In genomic region chr14:31132491-31132975, GRCm38 (mm10) we compare ENCODE assay signal across 7 mouse cellular contexts. TPM values are rescaled to one million over a fixed set of nuclear protein-coding genes. Genes with fewer than 3 reads are reported as not detected.
A peak's percentile ranks its signal among the peaks of the same experiment; 100 is the strongest.
DNase-seq lines count a peak whose midpoint lies in the region; ATAC-seq and TF ChIP-seq lines count a peak whose summit lies in the region.

No protein-coding gene starts in this region.

- TF ChIP-seq CTCF in G1E (IDR thresholded peaks at IDR 0.05; ENCODE audit: low read depth, low read length): no peak

- peak overlapping the region; percentile 75 for H3K4me2 ChIP-seq in hindbrain, embryonic 13.5 days

- peak overlapping the region; percentile 92 for H3K9ac ChIP-seq in hindbrain, embryonic 13.5 days

- no peak overlapping the region for H3K27ac ChIP-seq in hindbrain, embryonic 13.5 days
- H3K27ac ChIP-seq in macrophage: no peak overlapping the region

- no peaks in the 10 kb centered on the region for H3K9me3 ChIP-seq in G1E (replicated peaks)
- no peaks in the 10 kb centered on the region for H3K9me3 ChIP-seq in hindbrain, embryonic 13.5 days

- peaks cover 41% of the 10 kb centered on the region for H3K79me2 ChIP-seq in macrophage (ENCODE audit: inconsistent target)

- H3K36me3 ChIP-seq in G1E (replicated peaks) (peaks cover 54% of the 10 kb centered on the region), macrophage (ENCODE audit: inconsistent target) (peaks cover 23% of the 10 kb centered on the region; the same call in 1 of the 2 replicates)
- peaks cover 31% of the 10 kb centered on the region for H3K36me3 ChIP-seq in hindbrain, embryonic 13.5 days

- H3K4me3 ChIP-seq in G1E (ENCODE audit: low read depth, low read length) (peak overlapping the region; percentile 97), macrophage (ENCODE audit: inconsistent target) (peak overlapping the region; percentile 64)
- H3K4me3 ChIP-seq in hindbrain, embryonic 13.5 days: peak overlapping the region; percentile 87

- no peaks in the 10 kb centered on the region; the same call in 1 of the 2 replicates for H3K27me3 ChIP-seq in G1E (ENCODE audit: insufficient read depth, low read length)
- no peaks in the 10 kb centered on the region for H3K27me3 ChIP-seq in hindbrain, embryonic 13.5 days

- DNase-seq in G1E (ENCODE audit: low spot score): no peak
- DNase-seq in c-Kit-positive CD71-positive TER-119-positive erythroid progenitor cells, embryonic 14.5 days (ENCODE audit: low spot score): peak; percentile 53
- no peak for DNase-seq in layer of hippocampus, postnatal 14 days (ENCODE audit: low spot score in 2 of 2)
- DNase-seq in ovary, postnatal 36 days (ENCODE audit: low spot score): no peak

- WGBS in hindbrain, embryonic 13.5 days: 87% methylated on average over 7 of the region's 7 CpGs
- WGBS in macrophage (ENCODE audit: missing documents): 96% methylated on average over 6 of the region's 7 CpGs

- no peak for ATAC-seq in G1E (ENCODE audit: extremely low read depth, insufficient number of reproducible peaks, low FRiP score, poor library complexity, severe bottlenecking)
- ATAC-seq in hindbrain, embryonic 13.5 days (ENCODE audit: low FRiP score): no peak
- no peak for ATAC-seq in erythroid progenitor cell, adult 5-6 weeks (replicated peaks; ENCODE audit: low FRiP score, poor library complexity, severe bottlenecking)

- H3K4me1 ChIP-seq in G1E (ENCODE audit: insufficient read depth, low read depth, low read length): peaks cover 79% of the 10 kb centered on the region
- peaks cover 50% of the 10 kb centered on the region for H3K4me1 ChIP-seq in hindbrain, embryonic 13.5 days (replicated peaks)

RNA-seq across cellular contexts. Expression of gene Nt5dc2, which starts 1.7 kb away (rescaled TPM):
- total RNA-seq in G1E (2014; fragmentation: Nextera tagmentation) (213 and 233 TPM in 2 replicates), G1E (2017) (136 and 175 TPM in 2 replicates)
- polyA plus RNA-seq in G1E (2012) (381 and 572 TPM in 2 replicates), macrophage (2018) (64.0 to 97.6 TPM (median 77.4 TPM) in 3 replicates)
- polyA plus RNA-seq in hindbrain, embryonic 13.5 days (2015; fragmentation: Nextera tagmentation; extraction: Ambion mirVana): 273 and 282 TPM in 2 replicates
- 10 to 100 TPM in 11 of 26 experiments, 1 to 10 TPM in 15; 1.8 to 37.0 (median 8.3) TPM for total RNA-seq in macrophage (2018; cell fraction: chromatin; rRNA removed)
- 100 to 1,000 TPM in 5 of 26 experiments, 10 to 100 TPM in 21; 25.4 to 119 (median 52.7) TPM for total RNA-seq in macrophage (2018; cell fraction: cytosol; rRNA removed)
- 10 to 100 TPM in 21 of 26 experiments, 1 to 10 TPM in 5; 6.5 to 49.6 (median 15.5) TPM for total RNA-seq in macrophage (2018; cell fraction: nucleus; rRNA removed)
- total RNA-seq in erythroid progenitor cell, adult 5-6 weeks (2015; ENCODE audit: low replicate concordance): 10.9 and 25.2 TPM in 2 replicates
- 9.9 and 11.0 TPM in 2 replicates for total RNA-seq in erythroid progenitor cell, adult 5-6 weeks (2017; ENCODE audit: low replicate concordance)
- total RNA-seq in layer of hippocampus, postnatal 14 days (2021): 10 to 100 TPM; 15.2 to 18.8 TPM

RNA-seq across cellular contexts. Expression of gene Smim4, which starts 3.8 kb away (rescaled TPM):
- total RNA-seq in G1E (2014; fragmentation: Nextera tagmentation): 32.1 and 36.7 TPM in 2 replicates
- 167 and 173 TPM in 2 replicates for total RNA-seq in G1E (2017)
- polyA plus RNA-seq in G1E (2012): 71.4 and 93.4 TPM in 2 replicates
- 83.1 and 83.2 TPM in 2 replicates for polyA plus RNA-seq in hindbrain, embryonic 13.5 days (2015; fragmentation: Nextera tagmentation; extraction: Ambion mirVana)
- total RNA-seq in macrophage (2018; cell fraction: chromatin; rRNA removed): 10 to 100 TPM in 5 of 26 experiments, 1 to 10 TPM in 12, under 1 TPM in 1, not detected in 8; 0.82 to 20.9 (median 6.8) TPM
- 10 to 100 TPM; 33.4 to 98.2 (median 47.8) TPM for total RNA-seq in macrophage (2018; cell fraction: cytosol; rRNA removed)
- 10 to 100 TPM in 14 of 26 experiments, 1 to 10 TPM in 12; 2.1 to 47.5 (median 11.1) TPM for total RNA-seq in macrophage (2018; cell fraction: nucleus; rRNA removed)
- polyA plus RNA-seq in macrophage (2018): 5.9 to 64.8 TPM (median 39.9 TPM) in 3 replicates
- total RNA-seq in erythroid progenitor cell, adult 5-6 weeks (2015; ENCODE audit: low replicate concordance): 20.2 and 35.2 TPM in 2 replicates
- 11.2 and 15.3 TPM in 2 replicates for total RNA-seq in erythroid progenitor cell, adult 5-6 weeks (2017; ENCODE audit: low replicate concordance)
- 10 to 100 TPM; 35.5 to 36.2 TPM for total RNA-seq in layer of hippocampus, postnatal 14 days (2021)

RNA-seq across cellular contexts. Expression of gene Stab1, which starts 35.9 kb away (rescaled TPM):
- total RNA-seq in G1E (2014; fragmentation: Nextera tagmentation) (not detected in 2 replicates), G1E (2017) (0.44 and 0.52 TPM in 2 replicates)
- polyA plus RNA-seq in G1E (2012) (not detected in 2 replicates), macrophage (2018) (241 to 829 TPM (median 623 TPM) in 3 replicates)
- polyA plus RNA-seq in hindbrain, embryonic 13.5 days (2015; fragmentation: Nextera tagmentation; extraction: Ambion mirVana): 24.8 and 25.2 TPM in 2 replicates
- 1,000 to 10,000 TPM in 23 of 26 experiments, 100 to 1,000 TPM in 3; 175 to 4,782 (median 2,271) TPM for total RNA-seq in macrophage (2018; cell fraction: chromatin; rRNA removed)
- total RNA-seq in macrophage (2018; cell fraction: cytosol; rRNA removed): 100 to 1,000 TPM in 25 of 26 experiments, 10 to 100 TPM in 1; 91.4 to 838 (median 312) TPM
- 1,000 to 10,000 TPM in 14 of 26 experiments, 100 to 1,000 TPM in 12; 325 to 5,560 (median 1,024) TPM for total RNA-seq in macrophage (2018; cell fraction: nucleus; rRNA removed)
- 27.2 TPM in 1 of 2 replicates, not detected in the other for total RNA-seq in erythroid progenitor cell, adult 5-6 weeks (2015; ENCODE audit: low replicate concordance)
- total RNA-seq in erythroid progenitor cell, adult 5-6 weeks (2017; ENCODE audit: low replicate concordance): 0.64 TPM in 1 of 2 replicates, not detected in the other
- 10 to 100 TPM; 27.9 to 32.0 TPM for total RNA-seq in layer of hippocampus, postnatal 14 days (2021)

Comparison
In these comparisons a context has a peak if more than half of its experiments do, and no peak if none do; other contexts are left out.
1. RNA of gene Nt5dc2, which starts 1.7 kb away (total RNA-seq): 136 to 233 TPM in G1E; 15.2 to 18.8 TPM in layer of hippocampus, postnatal 14 days and 9.9 to 25.2 TPM in erythroid progenitor cell, adult 5-6 weeks; every median in the first group is over 4 times any median in the second.
2. Peak in every context shown above with its lines, with median percentiles within 50 percentile points of each other: H3K4me3 ChIP-seq.